Mouse (Mus musculus) C2C12 (cell line): Measurements from ENCODE around the gene Krtap28-10.

Experiments used
- CTCF ChIP-seq: IDR thresholded peaks from one replicate; pipeline ENCODE4 v1.5.1; 2011; ENCODE audit not compliant: control insufficient read depth, insufficient read depth, insufficient read length
- FOSL1 ChIP-seq: IDR thresholded peaks from one replicate; pipeline ENCODE4 v1.8.0; 2011; ENCODE audit warnings: mild to moderate bottlenecking, low read length; ENCODE audit not compliant: poor library complexity, insufficient read depth, severe bottlenecking
- MAX ChIP-seq: IDR thresholded peaks from one replicate; pipeline ENCODE4 v1.6.1; 2011; ENCODE audit warnings: mild to moderate bottlenecking, control low read depth
- MYOD1 ChIP-seq: IDR thresholded peaks from one replicate; pipeline ENCODE4 v1.6.1; 2011; ENCODE audit warnings: low read depth; ENCODE audit not compliant: control insufficient read depth, insufficient read length
- MYOG ChIP-seq: IDR thresholded peaks from one replicate; pipeline ENCODE4 v1.6.1; 2011; ENCODE audit not compliant: control insufficient read depth, insufficient read length; ENCODE audit errors: extremely low read depth
- USF1 ChIP-seq: IDR thresholded peaks from one replicate; pipeline ENCODE4 v1.6.1; 2011; ENCODE audit warnings: low read depth, mild to moderate bottlenecking, control low read depth, moderate library complexity

- TF ChIP-seq CTCF (no peak), MAX (no peak), USF1 (no peak), MYOD1 (no peak), MYOG (no peak), FOSL1 (no peak)
Observed at GRCm38 (mm10) chr1:83032508-83032907, 9.8 kb downstream of the Krtap28-10 start.
